Mouse (Mus musculus): ENCODE data around the gene Olfr1463. TPM values are rescaled to one million over a fixed set of nuclear protein-coding genes. Genes with fewer than 3 reads are reported as not detected.

Olfr1463 gene
- polyA plus RNA-seq (2015; fragmentation: Nextera tagmentation; extraction: Ambion mirVana): not detected in 2 replicates

GRCm38 (mm10) chr19:13231028-13231427, at the start of gene Olfr1463:
TSS of gene Olfr1463 (plus strand) at chr19:13231328.
- Histone ChIP-seq H3K36me3 (no peaks in the 10 kb centered on the region), H3K27ac (replicated peaks) (no peak within 1 kb of the TSS), H3K9ac (no peak within 1 kb of the TSS), H3K27me3 (no peaks in the 10 kb centered on the region), H3K4me1 (replicated peaks) (no peaks in the 10 kb centered on the region), H3K9me3 (peaks cover 17% of the 10 kb centered on the region), H3K4me3 (no peak within 1 kb of the TSS), H3K4me2 (no peak within 1 kb of the TSS)
- no peak for ATAC-seq (ENCODE audit: low read depth)

GRCm38 (mm10) chr19:13185434-13185833, 45.7 kb upstream of the Olfr1463 start, which contains the start of gene Olfr1462:
TSS of gene Olfr1462 (plus strand) at chr19:13185734.
- Histone ChIP-seq H3K9me3 (peaks cover 10% of the 10 kb centered on the region), H3K27ac (replicated peaks) (no peak within 1 kb of the TSS), H3K36me3 (no peaks in the 10 kb centered on the region), H3K4me2 (no peak within 1 kb of the TSS), H3K9ac (no peak within 1 kb of the TSS), H3K4me3 (no peak within 1 kb of the TSS), H3K27me3 (no peaks in the 10 kb centered on the region), H3K4me1 (replicated peaks) (no peaks in the 10 kb centered on the region)
- ATAC-seq (ENCODE audit: low read depth): no peak
- 93% methylated on average over 1 of the region's 1 CpGs for WGBS

GRCm38 (mm10) chr19:13221666-13222065, 9.5 kb upstream of the Olfr1463 start:
- no peak for ATAC-seq (ENCODE audit: low read depth)
- Histone ChIP-seq H3K4me3 (no peak overlapping the region), H3K9me3 (peaks cover 43% of the 10 kb centered on the region), H3K4me1 (replicated peaks) (no peaks in the 10 kb centered on the region), H3K9ac (no peak overlapping the region), H3K36me3 (no peaks in the 10 kb centered on the region), H3K4me2 (no peak overlapping the region), H3K27me3 (no peaks in the 10 kb centered on the region), H3K27ac (replicated peaks) (no peak overlapping the region)
- 87% methylated on average over 11 of the region's 11 CpGs for WGBS

Other genes starting within 250 kb of the Olfr1463 start
- gene Olfr1451, start 236.3 kb upstream of the Olfr1463 start, polyA plus RNA-seq (2015; fragmentation: Nextera tagmentation; extraction: Ambion mirVana): not detected in 2 replicates
- gene Olfr1453, start 203.0 kb upstream of the Olfr1463 start, polyA plus RNA-seq (2015; fragmentation: Nextera tagmentation; extraction: Ambion mirVana): not detected in 2 replicates
- gene Olfr1454, start 170.7 kb upstream of the Olfr1463 start, polyA plus RNA-seq (2015; fragmentation: Nextera tagmentation; extraction: Ambion mirVana): not detected in 2 replicates
- gene Olfr1457, start 133.4 kb upstream of the Olfr1463 start, polyA plus RNA-seq (2015; fragmentation: Nextera tagmentation; extraction: Ambion mirVana): not detected in 2 replicates
- not detected in 2 replicates for gene Olfr1458, start 124.6 kb upstream of the Olfr1463 start, polyA plus RNA-seq (2015; fragmentation: Nextera tagmentation; extraction: Ambion mirVana)
- not detected in 2 replicates for gene Olfr1459, start 81.8 kb upstream of the Olfr1463 start, polyA plus RNA-seq (2015; fragmentation: Nextera tagmentation; extraction: Ambion mirVana)
- gene Olfr1461, start 68.3 kb upstream of the Olfr1463 start, polyA plus RNA-seq (2015; fragmentation: Nextera tagmentation; extraction: Ambion mirVana): not detected in 2 replicates
- not detected in 2 replicates for gene Olfr1462, start 45.6 kb upstream of the Olfr1463 start, polyA plus RNA-seq (2015; fragmentation: Nextera tagmentation; extraction: Ambion mirVana)
- gene Olfr1465, start 84.2 kb downstream of the Olfr1463 start, polyA plus RNA-seq (2015; fragmentation: Nextera tagmentation; extraction: Ambion mirVana): not detected in 2 replicates
- gene Olfr1466, start 107.5 kb downstream of the Olfr1463 start, polyA plus RNA-seq (2015; fragmentation: Nextera tagmentation; extraction: Ambion mirVana): not detected in 2 replicates
- gene Olfr1467, start 130.9 kb downstream of the Olfr1463 start, polyA plus RNA-seq (2015; fragmentation: Nextera tagmentation; extraction: Ambion mirVana): not detected in 2 replicates
- gene Olfr1469, start 176.5 kb downstream of the Olfr1463 start, polyA plus RNA-seq (2015; fragmentation: Nextera tagmentation; extraction: Ambion mirVana): not detected in 2 replicates
- not detected in 2 replicates for gene Olfr1471, start 212.1 kb downstream of the Olfr1463 start, polyA plus RNA-seq (2015; fragmentation: Nextera tagmentation; extraction: Ambion mirVana)
- gene Olfr1472, start 224.8 kb downstream of the Olfr1463 start, polyA plus RNA-seq (2015; fragmentation: Nextera tagmentation; extraction: Ambion mirVana): not detected in 2 replicates
- not detected in 2 replicates for gene Olfr1474, start 238.2 kb downstream of the Olfr1463 start, polyA plus RNA-seq (2015; fragmentation: Nextera tagmentation; extraction: Ambion mirVana)
- not detected in 2 replicates for gene Olfr1475, start 248.9 kb downstream of the Olfr1463 start, polyA plus RNA-seq (2015; fragmentation: Nextera tagmentation; extraction: Ambion mirVana)

Measured in neural tube, embryonic 13.5 days (tissue).